Mouse (Mus musculus) layer of hippocampus, adult 9-10 months (tissue): Measurements from ENCODE around the gene Cc2d2a.
A peak's percentile ranks its signal among the peaks of the same experiment; 100 is the strongest.

ENCODE experiments used
- DNase-seq: peaks from one replicate; pipeline ENCODE4 v3.0.0; 2022; ENCODE audit warnings: low spot score

Cc2d2a gene

GRCm38 (mm10) chr5:43728375-43729165 is 66.4 kb downstream of the Cc2d2a start:
- DNase-seq = no peak

GRCm38 (mm10) chr5:43732381-43732780 is 70.2 kb downstream of the Cc2d2a start:
- DNase-seq = peak; percentile 25

- no peak for DNase-seq
Measured at GRCm38 (mm10) chr5:43744187-43744586, 82.0 kb downstream of the Cc2d2a start.

GRCm38 (mm10) chr5:43745156-43745555 is 83.0 kb downstream of the Cc2d2a start:
- DNase-seq = no peak

GRCm38 (mm10) chr5:43748039-43748438 is 85.9 kb downstream of the Cc2d2a start:
- no peak for DNase-seq

GRCm38 (mm10) chr5:43749092-43749491 is 86.9 kb downstream of the Cc2d2a start:
- DNase-seq = no peak

- no peak for DNase-seq
Measured at GRCm38 (mm10) chr5:43770618-43771354, 108.6 kb downstream of the Cc2d2a start.

GRCm38 (mm10) chr5:43771555-43771954 is 109.4 kb downstream of the Cc2d2a start:
- no peak for DNase-seq

- no peak for DNase-seq
Measured at GRCm38 (mm10) chr5:43776407-43776806, 114.3 kb downstream of the Cc2d2a start.

GRCm38 (mm10) chr5:43776993-43777392 is 114.8 kb downstream of the Cc2d2a start:
- DNase-seq = no peak

GRCm38 (mm10) chr5:43778583-43778982 is 116.4 kb downstream of the Cc2d2a start:
- DNase-seq = no peak

- no peak for DNase-seq
Measured at GRCm38 (mm10) chr5:43781423-43781976, 119.4 kb downstream of the Cc2d2a start.

- DNase-seq = no peak
Measured at GRCm38 (mm10) chr5:43781977-43782930, 120.1 kb downstream of the Cc2d2a start.

- DNase-seq = no peak
Measured at GRCm38 (mm10) chr5:43783996-43784395, 121.8 kb downstream of the Cc2d2a start.

GRCm38 (mm10) chr5:43786607-43787006 is 124.5 kb downstream of the Cc2d2a start:
- DNase-seq = no peak

GRCm38 (mm10) chr5:43787976-43788752 is 126.0 kb downstream of the Cc2d2a start:
- DNase-seq = no peak
